Mouse (Mus musculus): ENCODE results near the gene Tmprss7.

DNA sequence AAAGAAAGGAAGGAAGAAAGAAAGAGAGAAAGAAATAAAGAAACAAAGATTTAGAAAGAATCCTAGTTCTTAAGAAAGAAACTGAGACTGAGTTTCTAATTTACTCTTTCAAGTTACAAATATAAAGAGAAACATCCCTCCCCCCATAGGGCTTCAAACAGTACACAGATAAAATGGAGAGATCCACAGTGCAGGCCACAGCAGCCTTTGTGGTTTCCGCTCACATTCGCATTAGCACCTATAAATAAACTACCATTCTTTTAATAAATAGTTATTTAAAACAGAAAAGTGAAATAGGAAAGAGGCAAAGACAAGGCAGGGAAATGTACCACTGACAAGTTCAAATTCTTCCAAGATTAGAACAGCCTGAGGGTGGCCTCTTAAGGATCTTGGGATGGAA is 68.7 kb downstream of the Tmprss7 start:
- TF ChIP-seq POLR2A (IDR thresholded peaks at IDR 0.05; ENCODE audit: low read depth, low read length) (no peak), ZNF384 (IDR thresholded peaks at IDR 0.05; ENCODE audit: low read depth, low read length) (no peak), CTCF (conservative IDR thresholded peaks at IDR 0.05 in 1 of 2, IDR thresholded peaks at IDR 0.05 in 1 of 2; ENCODE audit: low read depth in 2 of 2, low read length in 2 of 2) (no peak)

Measured in CH12.LX (cell line).